Mouse (Mus musculus) CH12.LX (cell line): ENCODE data around the gene Tnc. TPM values are rescaled to one million over a fixed set of nuclear protein-coding genes. Genes with fewer than 3 reads are reported as not detected.
A peak's percentile ranks its signal among the peaks of the same experiment; 100 is the strongest.

Experiments used
- DNase-seq: peaks from one replicate; pipeline ENCODE4 v3.0.0-alpha.2; 2013; ENCODE audit errors: extremely low read depth
- H3K27ac ChIP-seq: 2 replicates; pipeline ENCODE4 v1.5.1; 2012; ENCODE audit warnings: low read depth, mild to moderate bottlenecking, control low read depth, moderate library complexity; ENCODE audit not compliant: insufficient read depth
- H3K27me3 ChIP-seq: replicated peaks from 2 replicates; pipeline ENCODE3; 2012; ENCODE audit warnings: inconsistent platforms
- H3K36me3 ChIP-seq, 2 experiments: replicated peaks in 1 of 2; 2 replicates each; pipeline versions ENCODE3 to v1.6.1; 2012; ENCODE audit warnings: inconsistent platforms in 1 of 2, low read length in 1 of 2, mild to moderate bottlenecking in 1 of 2, mixed read lengths in 1 of 2, moderate library complexity in 1 of 2; ENCODE audit not compliant: control insufficient read depth in 1 of 2, insufficient read depth in 1 of 2
- H3K4me1 ChIP-seq, 2 experiments: 2 replicates each; pipeline ENCODE4 v1.6.1; 2012; ENCODE audit warnings: inconsistent platforms in 1 of 2, moderate library complexity in 1 of 2; ENCODE audit not compliant: insufficient read depth in 2 of 2, control insufficient read depth in 1 of 2
- H3K4me2 ChIP-seq: 2 replicates; pipeline ENCODE4 v1.6.1; 2012; ENCODE audit warnings: low read depth, mild to moderate bottlenecking, control low read depth; ENCODE audit not compliant: poor library complexity, insufficient read depth, severe bottlenecking
- H3K4me3 ChIP-seq, 3 experiments: fragments of 150-350 bp in 1 of 3; sonication (generic) in 1 of 3; replicated peaks in 1 of 3; 2 replicates each; pipeline versions ENCODE3 to v1.5.1; 2011 to 2012; ENCODE audit warnings: low read depth in 2 of 3, low read length in 2 of 3, mild to moderate bottlenecking in 2 of 3, moderate library complexity in 2 of 3, control low read depth in 1 of 3, improper control_type of control experiment in 1 of 3, inconsistent platforms in 1 of 3, mixed read lengths in 1 of 3; ENCODE audit not compliant: poor library complexity in 1 of 3
- H3K79me2 ChIP-seq: replicated peaks from 2 replicates; pipeline ENCODE4 v1.6.1; 2012; ENCODE audit warnings: mild to moderate bottlenecking, moderate library complexity; ENCODE audit not compliant: control insufficient read depth, poor library complexity, insufficient read depth, severe bottlenecking; ENCODE audit errors: extremely low read depth
- H3K9ac ChIP-seq: 2 replicates; pipeline ENCODE4 v1.6.1; 2012; ENCODE audit warnings: low read depth, mild to moderate bottlenecking, control low read depth, moderate library complexity; ENCODE audit not compliant: insufficient read depth
- H3K9me3 ChIP-seq: replicated peaks from 2 replicates; pipeline ENCODE3; 2012; ENCODE audit warnings: low read length, inconsistent platforms, mixed read lengths
- BHLHE40 ChIP-seq: IDR thresholded peaks from 2 replicates; pipeline ENCODE4 v1.6.1; 2011; ENCODE audit warnings: mild to moderate bottlenecking, low read depth, low read length, improper control_type of control experiment
- CHD1 ChIP-seq: IDR thresholded peaks from 2 replicates; pipeline ENCODE4 v1.6.1; 2012; ENCODE audit warnings: low read depth, low read length, improper control_type of control experiment, inconsistent platforms
- CHD2 ChIP-seq: IDR thresholded peaks from 2 replicates; pipeline ENCODE4 v1.6.1; 2011; ENCODE audit warnings: low read length, improper control_type of control experiment
- CTCF ChIP-seq, 2 experiments: IDR thresholded peaks in 1 of 2; conservative IDR thresholded peaks in 1 of 2; 2 replicates each; pipeline ENCODE4 v1.5.1; 2011 to 2012; ENCODE audit warnings: low read depth in 2 of 2, low read length in 2 of 2, improper control_type of control experiment in 1 of 2, inconsistent platforms in 1 of 2, mild to moderate bottlenecking in 1 of 2, moderate library complexity in 1 of 2
- E2F4 ChIP-seq: IDR thresholded peaks from 2 replicates; pipeline ENCODE4 v1.6.1; 2011; ENCODE audit warnings: low read depth, low read length, improper control_type of control experiment; ENCODE audit not compliant: insufficient replicate concordance
- ELF1 ChIP-seq: IDR thresholded peaks from 2 replicates; pipeline ENCODE4 v1.6.1; 2014; ENCODE audit warnings: low read depth, mild to moderate bottlenecking, inconsistent platforms, low read length, improper control_type of control experiment
- EP300 ChIP-seq: IDR thresholded peaks from 2 replicates; pipeline ENCODE4 v1.6.1; 2011; ENCODE audit warnings: low read length, improper control_type of control experiment
- ETS1 ChIP-seq: conservative IDR thresholded peaks from 2 replicates; pipeline ENCODE4 v1.6.1; 2012; ENCODE audit warnings: low read depth, mild to moderate bottlenecking, inconsistent platforms, low read length, improper control_type of control experiment, moderate library complexity
- GABPA ChIP-seq: IDR thresholded peaks from 2 replicates; pipeline ENCODE4 v1.6.1; 2012; ENCODE audit warnings: low read depth, low read length, improper control_type of control experiment, inconsistent platforms; ENCODE audit not compliant: insufficient replicate concordance
- HCFC1 ChIP-seq: IDR thresholded peaks from 2 replicates; pipeline ENCODE4 v1.6.1; 2012; ENCODE audit warnings: low read depth, mild to moderate bottlenecking, inconsistent platforms, low read length, improper control_type of control experiment
- JUND ChIP-seq: conservative IDR thresholded peaks from 2 replicates; pipeline ENCODE4 v1.6.1; 2011; ENCODE audit warnings: low read depth, low read length, improper control_type of control experiment
- KAT2A ChIP-seq: IDR thresholded peaks from 2 replicates; pipeline ENCODE4 v1.6.1; 2012; ENCODE audit warnings: low read length, improper control_type of control experiment, inconsistent platforms; ENCODE audit not compliant: insufficient replicate concordance
- MAX ChIP-seq: IDR thresholded peaks from 2 replicates; pipeline ENCODE4 v1.6.1; 2011; ENCODE audit warnings: low read length, improper control_type of control experiment
- MAZ ChIP-seq: IDR thresholded peaks from 2 replicates; pipeline ENCODE4 v1.6.1; 2012; ENCODE audit warnings: low read depth, mild to moderate bottlenecking, inconsistent platforms, low read length, improper control_type of control experiment, moderate library complexity
- MEF2A ChIP-seq: IDR thresholded peaks from 2 replicates; pipeline ENCODE4 v1.6.1; 2014; ENCODE audit warnings: low read depth, mild to moderate bottlenecking, inconsistent platforms, low read length, improper control_type of control experiment, borderline replicate concordance
- MXI1 ChIP-seq: IDR thresholded peaks from 2 replicates; pipeline ENCODE4 v1.6.1; 2011; ENCODE audit warnings: mild to moderate bottlenecking, low read depth, low read length, improper control_type of control experiment
- MYC ChIP-seq: IDR thresholded peaks from 2 replicates; pipeline ENCODE4 v1.6.1; 2011; ENCODE audit warnings: low read depth, mild to moderate bottlenecking, improper control_type of control experiment, low read length
- NRF1 ChIP-seq: IDR thresholded peaks from 2 replicates; pipeline ENCODE4 v1.6.1; 2014; ENCODE audit warnings: low read depth, mild to moderate bottlenecking, inconsistent platforms, low read length, improper control_type of control experiment, moderate library complexity
- PAX5 ChIP-seq: IDR thresholded peaks from 2 replicates; pipeline ENCODE4 v1.6.1; 2012; ENCODE audit warnings: low read length, inconsistent platforms, mixed read lengths
- POLR2AphosphoS2 ChIP-seq: IDR thresholded peaks from 2 replicates; pipeline ENCODE4 v1.6.1; 2011; ENCODE audit warnings: low read depth, low read length, improper control_type of control experiment
- RAD21 ChIP-seq: IDR thresholded peaks from 2 replicates; pipeline ENCODE4 v1.6.1; 2011; ENCODE audit warnings: low read depth, mild to moderate bottlenecking, low read length, improper control_type of control experiment, moderate library complexity
- SIN3A ChIP-seq: IDR thresholded peaks from 2 replicates; pipeline ENCODE4 v1.6.1; 2012; ENCODE audit warnings: low read length, improper control_type of control experiment, inconsistent platforms
- SMC3 ChIP-seq: IDR thresholded peaks from 2 replicates; pipeline ENCODE4 v1.6.1; 2011; ENCODE audit warnings: low read depth, low read length, improper control_type of control experiment
- TCF12 ChIP-seq: IDR thresholded peaks from 2 replicates; pipeline ENCODE4 v1.6.1; 2014; ENCODE audit warnings: low read depth, mild to moderate bottlenecking, inconsistent platforms, low read length, improper control_type of control experiment
- UBTF ChIP-seq: IDR thresholded peaks from 2 replicates; pipeline ENCODE4 v1.6.1; 2012; ENCODE audit warnings: low read depth, mild to moderate bottlenecking, inconsistent platforms, low read length, improper control_type of control experiment, moderate library complexity
- USF1 ChIP-seq: IDR thresholded peaks from 2 replicates; pipeline ENCODE4 v1.6.1; 2014; ENCODE audit warnings: low read depth, mild to moderate bottlenecking, inconsistent platforms, low read length, improper control_type of control experiment
- ZC3H11A ChIP-seq: IDR thresholded peaks from 2 replicates; pipeline ENCODE4 v1.6.1; 2012; ENCODE audit warnings: low read depth, mild to moderate bottlenecking, inconsistent platforms, low read length, improper control_type of control experiment
- ZMIZ1 ChIP-seq: IDR thresholded peaks from 2 replicates; pipeline ENCODE4 v1.6.1; 2012; ENCODE audit warnings: low read depth, mild to moderate bottlenecking, inconsistent platforms, low read length, improper control_type of control experiment
- ZNF384 ChIP-seq: IDR thresholded peaks from 2 replicates; pipeline ENCODE4 v1.6.1; 2012; ENCODE audit warnings: low read depth, low read length, improper control_type of control experiment, inconsistent platforms
- dilution Hi-C: fragments of 300-500 bp; cut with MboI; formaldehyde crosslinking; loops from 2 replicates; pipeline ENCODE4 v1.14.3; 2020; ENCODE audit warnings: low sequenced_read_pairs; ENCODE audit not compliant: extremely low pct_unique_long_range_greater_than_20kb, extremely low pct_ligation_motif_present
- in situ Hi-C: fragments of 300-500 bp; cut with MboI; formaldehyde crosslinking; loops from 3 replicates; pipeline ENCODE4 v1.14.3; 2019; ENCODE audit warnings: low sequenced_read_pairs, low pct_ligation_motif_present, low pct_unique_long_range_greater_than_20kb, mixed read lengths
- polyA plus RNA-seq: library from polyadenylated mRNA; unstranded; fragments of >175 nt; gene quantifications from 2 replicates; pipeline ENCODE4 v1.2.1, GENCODE M21; 2012; ENCODE audit warnings: low read depth; ENCODE audit not compliant: insufficient read length
- total RNA-seq, 2 experiments: library from RNA; depleted of rRNA; stranded (reverse); fragments of 300-350 nt in 1 of 2; fragments of >200 nt in 1 of 2; gene quantifications; 2 replicates each; pipeline ENCODE4 v1.2.3; 2012 to 2014

Tnc gene
- total and polyA plus RNA-seq, 3 experiments = 0.13 to 1.2 TPM; not detected in 1

DNA sequence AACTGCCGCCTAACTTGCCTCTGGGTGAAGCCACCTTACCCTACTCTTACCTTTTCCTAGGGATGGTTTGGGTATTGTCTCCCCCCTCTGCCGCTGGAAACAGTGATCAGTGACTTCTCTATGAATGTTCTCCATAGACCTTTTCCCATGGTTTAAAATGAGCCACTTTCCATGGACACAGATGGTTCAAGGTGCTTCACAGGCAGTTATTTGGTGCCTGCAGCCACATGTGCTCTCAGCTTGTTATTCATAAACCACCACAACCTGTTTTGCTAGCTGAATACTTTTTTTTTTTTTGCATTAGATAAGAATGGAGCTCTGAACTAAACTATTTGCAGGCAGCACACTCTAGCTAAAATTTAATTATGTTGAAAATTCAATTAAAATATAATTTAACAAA, 116.0 kb downstream of the Tnc start:
- Histone ChIP-seq H3K4me2 (peak overlapping the region; percentile 83), H3K9me3 (no peaks in the 10 kb centered on the region), H3K79me2 (peaks cover 58% of the 10 kb centered on the region), H3K27me3 (no peaks in the 10 kb centered on the region), H3K36me3 (peaks cover 17 to 28% of the 10 kb centered on the region in 2 experiments), H3K9ac (peak overlapping the region; percentile 97), H3K27ac (peak overlapping the region; percentile 89), H3K4me1 (peaks cover 7 to 25% of the 10 kb centered on the region in 2 experiments), H3K4me3 (peak overlapping the region; percentile 68 to 80 (median 76))
- in situ Hi-C loops (loop anchor here (10.0 to 25.0 kb wide), 2 partner anchors 186 to 519 kb away; partner anchors contain the start of genes Akna and Tnfsf15), dilution Hi-C loops (no loop called here)
- no peak for DNase-seq
- no peak for TF ChIP-seq MYC
- TF ChIP-seq GABPA = no peak
- TF ChIP-seq UBTF = no peak
- no peak for TF ChIP-seq CTCF (conservative IDR thresholded peaks at IDR 0.05 in 1 of 2, IDR thresholded peaks at IDR 0.05 in 1 of 2; ENCODE audit: low read depth in 2 of 2, low read length in 2 of 2)
- TF ChIP-seq ZNF384 = peak; percentile 50
- TF ChIP-seq RAD21 = no peak
- TF ChIP-seq CHD1 = peak; percentile 67; the same call in 1 of the 2 replicates
- peak; percentile 52; the same call in 1 of the 2 replicates for TF ChIP-seq MXI1
- no peak for TF ChIP-seq ZC3H11A
- TF ChIP-seq BHLHE40 = no peak
- TF ChIP-seq JUND = no peak
- TF ChIP-seq PAX5 = no peak
- TF ChIP-seq CHD2 = 0 out of 2 replicates have a peak, but pooled peaks have one; percentile 30
- 0 out of 2 replicates have a peak, but pooled peaks have one; percentile 10 for TF ChIP-seq NRF1
- TF ChIP-seq ETS1 = no peak
- TF ChIP-seq ELF1 = no peak
- TF ChIP-seq USF1 = no peak
- TF ChIP-seq MAX = peak; percentile 54; the same call in 1 of the 2 replicates
- no peak for TF ChIP-seq MEF2A
- TF ChIP-seq HCFC1 = no peak
- TF ChIP-seq EP300 = no peak
- no peak for TF ChIP-seq SMC3
- peak; percentile 18; the same call in 1 of the 2 replicates for TF ChIP-seq SIN3A
- no peak for TF ChIP-seq TCF12
- TF ChIP-seq KAT2A = 0 out of 2 replicates have a peak, but pooled peaks have one; percentile 16
- no peak for TF ChIP-seq MAZ
- TF ChIP-seq ZMIZ1 = 0 out of 2 replicates have a peak, but pooled peaks have one; percentile 59
- no peak for TF ChIP-seq E2F4
- TF ChIP-seq POLR2AphosphoS2 = no peak
